Mouse (Mus musculus): ENCODE data around the gene Phlda1. TPM values are rescaled to one million over a fixed set of nuclear protein-coding genes. Genes with fewer than 3 reads are reported as not detected.

Gene Phlda1
- polyA plus RNA-seq (2015; fragmentation: Nextera tagmentation; extraction: Ambion mirVana): 116 and 137 TPM in 2 replicates

GRCm38 (mm10) chr10:111506101-111506925 is at the start of gene Phlda1:
Gene Phlda1 (plus strand): TSS chr10:111506286.
- peaks cover 6% of the 10 kb centered on the region for H3K36me3 ChIP-seq (ENCODE audit: control insufficient read depth, insufficient read depth, low read length)
- 0% methylated on average over 71 of the region's 94 CpGs for WGBS
- H3K27ac ChIP-seq (ENCODE audit: low read length): peak within 1 kb of the TSS; percentile 98
- H3K4me1 ChIP-seq (replicated peaks; ENCODE audit: control insufficient read depth, insufficient read depth, low read length): peaks cover 28% of the 10 kb centered on the region
- H3K9ac ChIP-seq (ENCODE audit: low read length): peak within 1 kb of the TSS; percentile 96
- H3K4me2 ChIP-seq (ENCODE audit: low read depth, low read length): peak within 1 kb of the TSS; percentile 89
- ATAC-seq (ENCODE audit: low read depth): peak; percentile 95
- no peaks in the 10 kb centered on the region for H3K27me3 ChIP-seq (ENCODE audit: control insufficient read depth, insufficient read depth, low read depth, low read length)
- no peaks in the 10 kb centered on the region for H3K9me3 ChIP-seq (ENCODE audit: control insufficient read depth, low read length)
- H3K4me3 ChIP-seq (ENCODE audit: low read length): peak within 1 kb of the TSS; percentile 90

- H3K4me1 ChIP-seq (replicated peaks; ENCODE audit: control insufficient read depth, insufficient read depth, low read length): 0 out of 2 replicates have a peak, but pooled peaks cover 2% of the 10 kb centered on the region
- H3K27me3 ChIP-seq (ENCODE audit: control insufficient read depth, insufficient read depth, low read depth, low read length): no peaks in the 10 kb centered on the region
- no peaks in the 10 kb centered on the region for H3K36me3 ChIP-seq (ENCODE audit: control insufficient read depth, insufficient read depth, low read length)
- no peak overlapping the region for H3K27ac ChIP-seq (ENCODE audit: low read length)
- ATAC-seq (ENCODE audit: low read depth): no peak
- no peak overlapping the region for H3K4me3 ChIP-seq (ENCODE audit: low read length)
- H3K9me3 ChIP-seq (ENCODE audit: control insufficient read depth, low read length): no peaks in the 10 kb centered on the region
- no peak overlapping the region for H3K9ac ChIP-seq (ENCODE audit: low read length)
- no peak overlapping the region for H3K4me2 ChIP-seq (ENCODE audit: low read depth, low read length)
- 75% methylated on average over 7 of the region's 7 CpGs for WGBS
Observed at GRCm38 (mm10) chr10:111458088-111458487, 48.0 kb upstream of the Phlda1 start.

GRCm38 (mm10) chr10:111459040-111459439 is 47.0 kb upstream of the Phlda1 start:
- H3K36me3 ChIP-seq (ENCODE audit: control insufficient read depth, insufficient read depth, low read length): no peaks in the 10 kb centered on the region
- no peak overlapping the region for H3K9ac ChIP-seq (ENCODE audit: low read length)
- no peak for ATAC-seq (ENCODE audit: low read depth)
- no peaks in the 10 kb centered on the region for H3K9me3 ChIP-seq (ENCODE audit: control insufficient read depth, low read length)
- no peak overlapping the region for H3K4me2 ChIP-seq (ENCODE audit: low read depth, low read length)
- no peak overlapping the region for H3K27ac ChIP-seq (ENCODE audit: low read length)
- whole genome bisulfite sequencing: 58% methylated on average over 9 of the region's 9 CpGs
- H3K27me3 ChIP-seq (ENCODE audit: control insufficient read depth, insufficient read depth, low read depth, low read length): no peaks in the 10 kb centered on the region
- H3K4me3 ChIP-seq (ENCODE audit: low read length): no peak overlapping the region
- 0 out of 2 replicates have a peak, but pooled peaks cover 2% of the 10 kb centered on the region for H3K4me1 ChIP-seq (replicated peaks; ENCODE audit: control insufficient read depth, insufficient read depth, low read length)

- Histone ChIP-seq H3K36me3 (ENCODE audit: control insufficient read depth, insufficient read depth, low read length) (no peaks in the 10 kb centered on the region), H3K4me3 (ENCODE audit: low read length) (no peak overlapping the region), H3K4me1 (replicated peaks; ENCODE audit: control insufficient read depth, insufficient read depth, low read length) (0 out of 2 replicates have a peak, but pooled peaks cover 2% of the 10 kb centered on the region), H3K9me3 (ENCODE audit: control insufficient read depth, low read length) (no peaks in the 10 kb centered on the region), H3K9ac (ENCODE audit: low read length) (no peak overlapping the region), H3K27me3 (ENCODE audit: control insufficient read depth, insufficient read depth, low read depth, low read length) (no peaks in the 10 kb centered on the region), H3K27ac (ENCODE audit: low read length) (no peak overlapping the region), H3K4me2 (ENCODE audit: low read depth, low read length) (no peak overlapping the region)
- ATAC-seq (ENCODE audit: low read depth): no peak
- 76% methylated on average over 3 of the region's 3 CpGs for WGBS
Observed at GRCm38 (mm10) chr10:111459874-111460273, 46.2 kb upstream of the Phlda1 start.

GRCm38 (mm10) chr10:111460381-111460780 is 45.7 kb upstream of the Phlda1 start:
- 18% methylated on average over 4 of the region's 4 CpGs for WGBS

GRCm38 (mm10) chr10:111464833-111465232 is 41.3 kb upstream of the Phlda1 start:
- ATAC-seq (ENCODE audit: low read depth): no peak
- Histone ChIP-seq H3K36me3 (ENCODE audit: control insufficient read depth, insufficient read depth, low read length) (no peaks in the 10 kb centered on the region), H3K9me3 (ENCODE audit: control insufficient read depth, low read length) (no peaks in the 10 kb centered on the region), H3K4me3 (ENCODE audit: low read length) (no peak overlapping the region), H3K27me3 (ENCODE audit: control insufficient read depth, insufficient read depth, low read depth, low read length) (no peaks in the 10 kb centered on the region), H3K27ac (ENCODE audit: low read length) (no peak overlapping the region), H3K9ac (ENCODE audit: low read length) (no peak overlapping the region), H3K4me2 (ENCODE audit: low read depth, low read length) (no peak overlapping the region), H3K4me1 (replicated peaks; ENCODE audit: control insufficient read depth, insufficient read depth, low read length) (0 out of 2 replicates have a peak, but pooled peaks cover 2% of the 10 kb centered on the region)
- WGBS: 60% methylated on average over 1 of the region's 1 CpGs

More at GRCm38 (mm10) chr10:111460381-111460780, 45.7 kb upstream of the Phlda1 start:
- H3K4me3 ChIP-seq (ENCODE audit: low read length): no peak overlapping the region
- H3K9me3 ChIP-seq (ENCODE audit: control insufficient read depth, low read length): no peaks in the 10 kb centered on the region
- peak; percentile 65; the same call in 1 of the 2 replicates for ATAC-seq (ENCODE audit: low read depth)
- H3K27ac ChIP-seq (ENCODE audit: low read length): no peak overlapping the region
- H3K4me2 ChIP-seq (ENCODE audit: low read depth, low read length): no peak overlapping the region
- 0 out of 2 replicates have a peak, but pooled peaks cover 2% of the 10 kb centered on the region for H3K4me1 ChIP-seq (replicated peaks; ENCODE audit: control insufficient read depth, insufficient read depth, low read length)
- no peaks in the 10 kb centered on the region for H3K36me3 ChIP-seq (ENCODE audit: control insufficient read depth, insufficient read depth, low read length)
- no peaks in the 10 kb centered on the region for H3K27me3 ChIP-seq (ENCODE audit: control insufficient read depth, insufficient read depth, low read depth, low read length)
- H3K9ac ChIP-seq (ENCODE audit: low read length): no peak overlapping the region

GRCm38 (mm10) chr10:111465409-111465808 is 40.7 kb upstream of the Phlda1 start:
- H3K27ac ChIP-seq (ENCODE audit: low read length): no peak overlapping the region
- H3K4me1 ChIP-seq (replicated peaks; ENCODE audit: control insufficient read depth, insufficient read depth, low read length): 0 out of 2 replicates have a peak, but pooled peaks cover under 1% of the 10 kb centered on the region
- H3K9me3 ChIP-seq (ENCODE audit: control insufficient read depth, low read length): no peaks in the 10 kb centered on the region
- ATAC-seq (ENCODE audit: low read depth): no peak
- no peak overlapping the region for H3K4me3 ChIP-seq (ENCODE audit: low read length)
- WGBS: 52% methylated on average over 2 of the region's 2 CpGs
- H3K27me3 ChIP-seq (ENCODE audit: control insufficient read depth, insufficient read depth, low read depth, low read length): no peaks in the 10 kb centered on the region
- H3K9ac ChIP-seq (ENCODE audit: low read length): no peak overlapping the region
- H3K4me2 ChIP-seq (ENCODE audit: low read depth, low read length): no peak overlapping the region
- no peaks in the 10 kb centered on the region for H3K36me3 ChIP-seq (ENCODE audit: control insufficient read depth, insufficient read depth, low read length)

- Histone ChIP-seq H3K27me3 (ENCODE audit: control insufficient read depth, insufficient read depth, low read depth, low read length) (no peaks in the 10 kb centered on the region), H3K36me3 (ENCODE audit: control insufficient read depth, insufficient read depth, low read length) (no peaks in the 10 kb centered on the region), H3K9ac (ENCODE audit: low read length) (no peak overlapping the region), H3K4me2 (ENCODE audit: low read depth, low read length) (no peak overlapping the region), H3K9me3 (ENCODE audit: control insufficient read depth, low read length) (no peaks in the 10 kb centered on the region), H3K4me1 (replicated peaks; ENCODE audit: control insufficient read depth, insufficient read depth, low read length) (peaks cover 11% of the 10 kb centered on the region), H3K27ac (ENCODE audit: low read length) (no peak overlapping the region), H3K4me3 (ENCODE audit: low read length) (no peak overlapping the region)
- WGBS: 81% methylated on average over 9 of the region's 9 CpGs
- ATAC-seq (ENCODE audit: low read depth): no peak
Observed at GRCm38 (mm10) chr10:111471166-111471565, 34.9 kb upstream of the Phlda1 start.

- no peaks in the 10 kb centered on the region for H3K9me3 ChIP-seq (ENCODE audit: control insufficient read depth, low read length)
- peak within 1 kb of the TSS; percentile 97 for H3K4me3 ChIP-seq (ENCODE audit: low read length)
- peak within 1 kb of the TSS; percentile 97 for H3K9ac ChIP-seq (ENCODE audit: low read length)
- peak within 1 kb of the TSS; percentile 91 for H3K4me2 ChIP-seq (ENCODE audit: low read depth, low read length)
- H3K27me3 ChIP-seq (ENCODE audit: control insufficient read depth, insufficient read depth, low read depth, low read length): no peaks in the 10 kb centered on the region
- no peaks in the 10 kb centered on the region for H3K36me3 ChIP-seq (ENCODE audit: control insufficient read depth, insufficient read depth, low read length)
- WGBS: under 1% methylated on average over 62 of the region's 80 CpGs
- peak within 1 kb of the TSS; percentile 90 for H3K27ac ChIP-seq (ENCODE audit: low read length)
- peak; percentile 99 for ATAC-seq (ENCODE audit: low read depth)
- H3K4me1 ChIP-seq (replicated peaks; ENCODE audit: control insufficient read depth, insufficient read depth, low read length): peaks cover 16% of the 10 kb centered on the region
Observed at GRCm38 (mm10) chr10:111472686-111473510, 33.2 kb upstream of the Phlda1 start, which contains the start of gene Nap1l1. Gene Nap1l1 (plus strand): TSS chr10:111473223.
